Mouse (Mus musculus) lung, adult 2 months (tissue): ENCODE data around the gene Maml2.

Source experiments
- CTCF ChIP-seq: fragments of 200-500 bp; IDR thresholded peaks from 2 replicates; pipeline ENCODE4 v1.5.1; 2011; ENCODE audit warnings: mild to moderate bottlenecking, low read length, control low read depth; ENCODE audit not compliant: insufficient read depth
- POLR2A ChIP-seq: fragments of 200-500 bp; IDR thresholded peaks from 2 replicates; pipeline ENCODE4 v1.6.1; 2011; ENCODE audit warnings: low read depth, mild to moderate bottlenecking, control low read depth, low read length, borderline replicate concordance; ENCODE audit errors: extremely low read depth

GRCm38 (mm10) chr9:13565343-13566019 is 267.7 kb downstream of the Maml2 start:
- TF ChIP-seq CTCF, result no peak
- no peak for TF ChIP-seq POLR2A
